28 mouse cellular contexts compared by ENCODE assay signal in the genomic region with DNA sequence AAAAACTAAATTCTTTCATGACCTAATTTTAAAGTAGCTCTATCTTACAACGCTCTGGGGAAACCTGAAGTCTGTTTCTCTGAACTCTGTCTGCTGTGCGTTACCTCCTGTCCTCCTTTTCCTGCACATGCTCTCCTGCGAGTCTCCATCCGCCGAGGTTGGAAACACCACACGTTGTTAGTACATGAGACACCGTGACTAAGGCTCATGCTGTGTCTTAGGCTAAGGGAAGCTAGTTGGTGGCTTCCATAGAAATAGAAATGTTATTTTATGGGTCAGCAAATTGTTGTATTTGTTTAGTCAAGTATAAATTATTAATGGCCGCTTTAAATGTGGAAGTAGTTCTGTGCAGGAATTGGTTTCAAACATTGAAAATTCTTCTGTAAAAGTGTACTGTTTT. TPM values are rescaled to one million over a fixed set of nuclear protein-coding genes. Genes with fewer than 3 reads are reported as not detected.
"Had no signal": no experiment of that assay in that cellular context is flagged by ENCODE, and none has a peak within 500 bp of the region (broad histone marks: within the 10 kb centered on the region; RNA-seq: fewer than 3 reads in every experiment).

No protein-coding gene starts in this region.

- ATAC-seq: hindbrain, embryonic 16.5 days; inflammation-experienced regulatory T-cells, adult 6 months; intestine, embryonic 15.5 days; intestine, postnatal 0 days; liver, embryonic 12.5 days had no signal

- DNase-seq: gastrocnemius, postnatal 14 days; heart, adult 18-20 months; heart, postnatal 10 days; heart, postnatal 4 days; kidney, adult 18-20 months; kidney, adult 8-10 months; kidney, postnatal 10 days; kidney, postnatal 25 days; kidney, postnatal 4 days; left cerebral cortex, postnatal 4 days had no signal

RNA-seq across cellular contexts. Expression of gene A030005L19Rik, which starts 32.9 kb away (rescaled TPM):
- total RNA-seq: gastrocnemius, adult 18-20 months; gastrocnemius, adult 8-10 months; gastrocnemius, postnatal 14 days; gastrocnemius, postnatal 4 days; granulocyte monocyte progenitor cell, adult 5-6 weeks; heart, adult 18-20 months; heart, adult 8-10 months; heart, postnatal 25 days; liver, adult 2 months had no signal

RNA-seq across cellular contexts. Expression of gene A030014E15Rik, which starts 44.5 kb away (rescaled TPM):
- total RNA-seq: gastrocnemius, adult 18-20 months; gastrocnemius, adult 8-10 months; gastrocnemius, postnatal 14 days; gastrocnemius, postnatal 4 days; granulocyte monocyte progenitor cell, adult 5-6 weeks; heart, adult 18-20 months; heart, adult 8-10 months; heart, postnatal 10 days; heart, postnatal 25 days; heart, postnatal 4 days; layer of hippocampus, adult 2 months; layer of hippocampus, postnatal 10 days; layer of hippocampus, postnatal 25 days; left cerebral cortex, adult 2 months; left cerebral cortex, postnatal 10 days; left cerebral cortex, postnatal 25 days; left cerebral cortex, postnatal 4 days; liver, adult 2 months had no signal

RNA-seq across cellular contexts. Expression of gene Gm6217, which starts 51.0 kb away (rescaled TPM):
- total RNA-seq: gastrocnemius, adult 18-20 months; gastrocnemius, adult 8-10 months; gastrocnemius, postnatal 14 days; gastrocnemius, postnatal 4 days; granulocyte monocyte progenitor cell, adult 5-6 weeks; heart, adult 18-20 months; heart, adult 8-10 months; heart, postnatal 10 days; heart, postnatal 25 days; heart, postnatal 4 days; layer of hippocampus, adult 2 months; layer of hippocampus, postnatal 10 days; layer of hippocampus, postnatal 25 days; left cerebral cortex, adult 2 months; left cerebral cortex, postnatal 10 days; left cerebral cortex, postnatal 25 days; left cerebral cortex, postnatal 4 days; liver, adult 2 months had no signal
